ENCODE assay signal across 28 mouse cellular contexts in genomic region chr6:103947474-103947873, GRCm38 (mm10).
"Had no signal": no experiment of that assay in that cellular context is flagged by ENCODE, and none has a peak within 500 bp of the region (broad histone marks: within the 10 kb centered on the region; RNA-seq: fewer than 3 reads in every experiment).

No protein-coding gene starts in this region.

- H3K4me2 ChIP-seq: embryonic facial prominence, embryonic 12.5 days; embryonic facial prominence, embryonic 13.5 days; embryonic facial prominence, embryonic 15.5 days; forebrain, embryonic 12.5 days; forebrain, embryonic 13.5 days; forebrain, embryonic 15.5 days had no signal

- H3K36me3 ChIP-seq: embryonic facial prominence, embryonic 10.5 days; embryonic facial prominence, embryonic 12.5 days; embryonic facial prominence, embryonic 13.5 days; embryonic facial prominence, embryonic 15.5 days; forebrain, embryonic 10.5 days; forebrain, embryonic 12.5 days; forebrain, embryonic 15.5 days had no signal

- ATAC-seq: forebrain, embryonic 13.5 days; forebrain, embryonic 14.5 days; forebrain, embryonic 15.5 days; forebrain, embryonic 16.5 days; forebrain, postnatal 0 days had no signal

- H3K27me3 ChIP-seq: embryonic facial prominence, embryonic 12.5 days; embryonic facial prominence, embryonic 13.5 days; embryonic facial prominence, embryonic 15.5 days; forebrain, embryonic 12.5 days; forebrain, embryonic 13.5 days; forebrain, embryonic 15.5 days had no signal

- H3K27ac ChIP-seq: embryonic facial prominence, embryonic 10.5 days; embryonic facial prominence, embryonic 12.5 days; embryonic facial prominence, embryonic 13.5 days; embryonic facial prominence, embryonic 15.5 days; forebrain, embryonic 10.5 days; forebrain, embryonic 12.5 days; forebrain, embryonic 13.5 days; forebrain, embryonic 15.5 days; gastrocnemius, adult 2 months had no signal

- H3K9ac ChIP-seq: embryonic facial prominence, embryonic 12.5 days; embryonic facial prominence, embryonic 13.5 days; embryonic facial prominence, embryonic 15.5 days; forebrain, embryonic 12.5 days; forebrain, embryonic 13.5 days; forebrain, embryonic 15.5 days; forebrain, postnatal 0 days had no signal

- DNase-seq: cerebellum, adult 2 months; cerebellum, adult 8-10 months; cerebellum, adult 9-10 months; cerebellum, adult 9-11 months; cerebellum, postnatal 10 days; cerebellum, postnatal 14 days; cerebellum, postnatal 25 days; cerebellum, postnatal 36 days; embryo, embryonic 11 days; forebrain, postnatal 0 days; gastrocnemius, adult 2 months; gastrocnemius, postnatal 10 days; gastrocnemius, postnatal 14 days; gastrocnemius, postnatal 25 days; gastrocnemius, postnatal 36 days; heart, adult 11 months; heart, adult 18-20 months had no signal

- H3K4me1 ChIP-seq: embryonic facial prominence, embryonic 10.5 days; embryonic facial prominence, embryonic 12.5 days; embryonic facial prominence, embryonic 13.5 days; embryonic facial prominence, embryonic 15.5 days; forebrain, embryonic 10.5 days; forebrain, embryonic 12.5 days; forebrain, embryonic 13.5 days; forebrain, embryonic 15.5 days had no signal

- H3K9me3 ChIP-seq: embryonic facial prominence, embryonic 10.5 days; embryonic facial prominence, embryonic 12.5 days; embryonic facial prominence, embryonic 13.5 days; embryonic facial prominence, embryonic 15.5 days; forebrain, embryonic 10.5 days; forebrain, embryonic 12.5 days; forebrain, embryonic 13.5 days; forebrain, embryonic 15.5 days had no signal

- H3K4me3 ChIP-seq: embryonic facial prominence, embryonic 10.5 days; embryonic facial prominence, embryonic 12.5 days; embryonic facial prominence, embryonic 13.5 days; embryonic facial prominence, embryonic 15.5 days; erythroblast, embryonic 14.5 days; forebrain, embryonic 10.5 days; forebrain, embryonic 12.5 days; forebrain, embryonic 13.5 days; forebrain, embryonic 15.5 days; gastrocnemius, adult 2 months had no signal
